Mouse (Mus musculus): ENCODE results near the gene Grin2a. TPM values are rescaled to one million over a fixed set of nuclear protein-coding genes. Genes with fewer than 3 reads are reported as not detected.

The Grin2a gene
- total RNA-seq, 1 experiment from 2014 or later = not detected

DNA sequence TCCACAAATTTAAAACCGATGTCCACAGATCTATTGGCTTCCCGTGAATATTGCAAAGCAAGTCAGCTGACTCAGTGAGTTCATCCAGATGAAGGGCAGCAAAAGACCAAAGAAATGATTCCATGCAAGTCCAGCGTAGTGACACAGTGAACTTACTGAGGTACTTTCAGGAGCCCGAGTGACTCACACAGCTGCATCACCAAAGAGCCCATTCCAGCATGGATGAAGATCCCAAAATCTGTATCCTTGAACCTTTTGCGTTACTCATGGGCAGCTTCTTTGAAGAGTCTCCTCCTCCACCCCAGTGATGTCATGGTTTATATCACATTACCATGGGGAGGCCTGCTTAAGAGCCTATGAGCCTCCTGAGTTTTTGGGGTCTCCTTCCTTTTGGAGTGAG lies 460.2 kb downstream of the Grin2a start:
- ATAC-seq (replicated peaks; ENCODE audit: low read depth, poor library complexity, severe bottlenecking) = no peak

DNA sequence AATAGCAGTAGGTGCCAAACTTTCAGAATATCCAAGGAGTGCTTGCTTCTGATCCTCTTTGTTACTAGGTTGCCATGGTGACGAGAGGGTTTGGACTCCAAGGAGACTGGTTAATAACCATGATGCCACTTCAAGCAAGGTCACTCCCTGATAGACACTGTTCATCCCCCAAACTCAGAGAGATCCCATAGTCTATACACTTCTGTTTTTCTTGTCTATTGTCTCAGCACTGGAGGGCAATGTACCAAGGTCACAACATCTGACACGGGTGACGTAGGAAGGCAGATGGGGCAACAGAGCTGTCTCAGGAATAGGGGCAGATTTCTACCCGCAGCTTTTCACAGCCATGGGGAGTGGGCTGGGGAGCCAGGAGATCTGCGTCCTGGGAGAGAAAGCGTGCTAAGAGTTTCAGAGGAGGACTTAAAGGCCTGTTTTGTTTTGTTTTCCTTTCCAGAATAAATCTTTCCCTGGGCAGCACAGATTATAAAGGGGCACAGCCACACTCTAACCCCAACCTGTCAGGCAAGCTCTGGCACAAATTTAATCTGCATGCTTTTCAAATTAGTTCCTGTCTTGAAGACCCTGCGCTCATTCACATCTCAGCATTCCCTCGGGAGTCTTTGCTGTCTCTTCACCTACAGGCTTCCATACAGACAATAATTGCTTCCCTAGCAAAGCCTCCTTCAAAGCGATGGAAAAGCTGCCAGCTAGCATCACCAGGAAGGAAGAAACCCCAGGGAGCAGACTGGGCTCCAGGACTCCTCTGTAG lies 461.6 kb downstream of the Grin2a start:
- ATAC-seq (replicated peaks; ENCODE audit: low read depth, poor library complexity, severe bottlenecking) = no peak

DNA sequence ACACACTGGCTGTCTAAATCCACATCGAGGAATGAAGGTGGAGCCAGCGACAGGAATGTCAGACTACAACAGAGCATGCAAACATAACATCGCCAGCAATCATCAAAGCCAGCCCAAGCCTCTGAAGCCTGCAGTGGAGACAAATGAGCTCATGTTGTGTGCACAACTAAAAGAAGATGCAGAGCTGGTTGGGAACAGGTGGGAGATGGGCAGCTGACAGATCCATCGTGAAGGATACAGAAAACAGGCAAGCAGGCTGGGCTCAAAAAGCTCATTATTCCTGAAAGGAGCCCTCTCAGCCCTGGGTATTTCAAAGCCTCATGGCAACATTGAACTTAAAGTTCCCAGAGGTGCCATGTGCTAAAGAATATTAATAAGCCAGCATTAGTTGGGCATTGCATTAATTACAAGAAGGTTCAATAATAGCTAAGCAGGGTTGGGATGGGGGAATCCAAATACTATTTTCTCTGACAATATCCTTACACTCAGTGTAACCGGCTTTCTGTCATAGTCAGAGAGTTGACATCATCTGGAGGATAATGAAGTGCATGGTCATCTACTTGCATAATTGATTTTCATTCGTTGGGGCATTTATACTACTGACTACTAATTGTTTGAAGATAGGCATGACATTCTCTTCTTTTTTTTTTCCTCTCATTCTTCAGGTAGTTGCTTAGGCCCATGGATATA lies 462.4 kb downstream of the Grin2a start:
- ATAC-seq (replicated peaks; ENCODE audit: low read depth, poor library complexity, severe bottlenecking) = no peak

DNA sequence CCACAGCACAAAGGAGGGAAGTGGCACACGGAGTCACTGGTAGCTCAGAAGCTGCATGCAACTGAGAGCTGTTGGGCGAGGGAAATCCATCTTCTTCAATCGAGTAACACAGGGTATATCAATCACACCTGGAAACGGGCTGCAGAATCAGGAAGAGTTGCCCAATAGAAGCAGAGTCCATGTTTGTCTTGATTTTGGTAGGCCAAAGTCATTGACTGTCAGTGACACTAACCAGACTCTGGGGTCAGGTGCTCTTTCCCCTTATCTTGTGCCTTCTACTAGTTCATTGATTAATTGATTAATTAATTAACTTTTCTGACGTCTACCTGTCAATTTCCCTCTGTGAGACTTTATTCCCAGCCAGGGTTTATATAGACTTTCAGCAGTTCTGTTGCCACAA lies 468.1 kb downstream of the Grin2a start:
- ATAC-seq (replicated peaks; ENCODE audit: low read depth, poor library complexity, severe bottlenecking) = no peak

DNA sequence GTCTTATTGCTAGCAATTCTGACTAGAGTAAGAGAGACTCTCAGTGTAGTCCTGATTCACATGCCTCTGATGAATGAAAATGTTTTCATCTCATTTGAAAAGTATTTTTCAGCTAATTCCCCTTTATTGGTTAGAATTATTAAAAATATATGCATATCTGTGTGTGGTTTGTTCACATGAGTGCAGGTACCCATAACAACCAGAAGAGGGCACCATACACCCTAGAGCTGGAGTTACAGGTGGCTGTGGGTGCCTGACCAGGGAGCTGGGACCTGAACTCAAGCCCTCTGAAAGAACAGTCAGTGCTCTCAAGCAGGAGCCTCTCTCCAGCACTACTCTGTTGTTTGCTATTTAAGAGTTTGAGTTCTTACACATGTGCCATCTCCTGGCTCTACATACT lies 472.0 kb downstream of the Grin2a start:
- no peak for ATAC-seq (replicated peaks; ENCODE audit: low read depth, poor library complexity, severe bottlenecking)

Other genes starting within 250 kb of the Grin2a start
- not detected in 2 replicates for gene Rpl39l, start 174.7 kb upstream of the Grin2a start, total RNA-seq (2017)
- gene Atf7ip2, start 197.2 kb upstream of the Grin2a start, total RNA-seq (2017) = 0.23 TPM in 1 of 2 replicates, not detected in the other

Data from common myeloid progenitor, adult 5-6 weeks (primary cell).